Mouse (Mus musculus) liver, embryonic 14.5 days (tissue): ENCODE results near the gene AC129217.1.

Experiments
- CTCF ChIP-seq: IDR thresholded peaks from 2 replicates; pipeline ENCODE4 v1.5.1; 2016; ENCODE audit warnings: antibody characterized with exemption, low read depth, control low read depth
- EP300 ChIP-seq: IDR thresholded peaks from 2 replicates; pipeline ENCODE4 v1.6.1; 2016; ENCODE audit warnings: antibody characterized with exemption, low read depth

GRCm38 (mm10) chr19:8830664-8831063 is 1.1 kb downstream of the AC129217.1 start:
- TF ChIP-seq CTCF (no peak), EP300 (no peak)
